Mouse (Mus musculus): ENCODE measurements at regions not wholly inside any gene's neighbourhood (a gene's known extent, or its start where the extent isn't known, plus 50 kb on each side); places are given as distances from the start of the nearest gene placed in this dataset.
A peak's percentile ranks its signal among the peaks of the same experiment; 100 is the strongest.
"Not testable (repeated sequence)": the region's sequence is repeated elsewhere in the genome, so short reads cannot be mapped to it uniquely, and the experiment has no call there.

GRCm38 (mm10) chr12:25493233-25493632 is 396.3 kb upstream of the Id2 start:
- Histone ChIP-seq H3K27ac (replicated peaks) (no peak overlapping the region), H3K4me3 (replicated peaks) (no peak overlapping the region), H3K36me3 (no peaks in the 10 kb centered on the region), H3K9me3 (replicated peaks) (no peaks in the 10 kb centered on the region), H3K27me3 (replicated peaks) (no peaks in the 10 kb centered on the region), H3K4me2 (no peak overlapping the region), H3K4me1 (no peaks in the 10 kb centered on the region), H3K9ac (replicated peaks) (no peak overlapping the region)
- 85% methylated on average over 5 of the region's 5 CpGs for WGBS
- no peak for ATAC-seq (ENCODE audit: low FRiP score)

GRCm38 (mm10) chr12:25492483-25493190 is 395.7 kb upstream of the Id2 start:
- WGBS: 90% methylated on average over 3 of the region's 3 CpGs
- no peak overlapping the region for H3K4me2 ChIP-seq
- ATAC-seq (ENCODE audit: low FRiP score): no peak
- no peaks in the 10 kb centered on the region for H3K27me3 ChIP-seq (replicated peaks)
- H3K36me3 ChIP-seq: no peaks in the 10 kb centered on the region
- no peak overlapping the region for H3K27ac ChIP-seq (replicated peaks)
- no peaks in the 10 kb centered on the region for H3K9me3 ChIP-seq (replicated peaks)
- H3K4me3 ChIP-seq (replicated peaks): no peak overlapping the region
- H3K9ac ChIP-seq (replicated peaks): no peak overlapping the region
- H3K4me1 ChIP-seq: no peaks in the 10 kb centered on the region

GRCm38 (mm10) chr12:25475180-25475758 is 378.3 kb upstream of the Id2 start:
- Histone ChIP-seq H3K9me3 (replicated peaks) (no peaks in the 10 kb centered on the region), H3K27me3 (replicated peaks) (no peaks in the 10 kb centered on the region), H3K27ac (replicated peaks) (peak overlapping the region; percentile 71), H3K36me3 (no peaks in the 10 kb centered on the region), H3K4me1 (peaks cover 13% of the 10 kb centered on the region), H3K4me2 (peak overlapping the region; percentile 19; the same call in 1 of the 2 replicates), H3K4me3 (replicated peaks) (no peak overlapping the region), H3K9ac (replicated peaks) (no peak overlapping the region)
- WGBS: 3% methylated on average over 10 of the region's 10 CpGs
- peak; percentile 65 for ATAC-seq (ENCODE audit: low FRiP score)

- Histone ChIP-seq H3K9ac (replicated peaks) (no peak overlapping the region), H3K27me3 (replicated peaks) (no peaks in the 10 kb centered on the region), H3K4me3 (replicated peaks) (no peak overlapping the region), H3K36me3 (no peaks in the 10 kb centered on the region), H3K27ac (replicated peaks) (no peak overlapping the region), H3K4me2 (no peak overlapping the region), H3K4me1 (no peaks in the 10 kb centered on the region), H3K9me3 (replicated peaks) (no peaks in the 10 kb centered on the region)
- no peak for ATAC-seq (ENCODE audit: low FRiP score)
- 60% methylated on average over 10 of the region's 10 CpGs for WGBS
Measured at GRCm38 (mm10) chr12:25469181-25469580, 372.2 kb upstream of the Id2 start.

- H3K9me3 ChIP-seq (replicated peaks): no peaks in the 10 kb centered on the region
- ATAC-seq (ENCODE audit: low FRiP score): no peak
- no peaks in the 10 kb centered on the region for H3K36me3 ChIP-seq
- WGBS: 75% methylated on average over 12 of the region's 12 CpGs
- no peaks in the 10 kb centered on the region for H3K27me3 ChIP-seq (replicated peaks)
- H3K4me1 ChIP-seq: no peaks in the 10 kb centered on the region
- no peak overlapping the region for H3K9ac ChIP-seq (replicated peaks)
- no peak overlapping the region for H3K4me2 ChIP-seq
- no peak overlapping the region for H3K4me3 ChIP-seq (replicated peaks)
- no peak overlapping the region for H3K27ac ChIP-seq (replicated peaks)
Measured at GRCm38 (mm10) chr12:25467789-25468188, 370.8 kb upstream of the Id2 start.

GRCm38 (mm10) chr12:25462690-25463089 is 365.8 kb upstream of the Id2 start:
- H3K36me3 ChIP-seq; H3K4me1 ChIP-seq; ATAC-seq (ENCODE audit: low FRiP score); H3K4me3 ChIP-seq (replicated peaks); H3K27ac ChIP-seq (replicated peaks); H3K27me3 ChIP-seq (replicated peaks); H3K9me3 ChIP-seq (replicated peaks); H3K9ac ChIP-seq (replicated peaks); H3K4me2 ChIP-seq: not testable (repeated sequence)
- WGBS: 94% methylated on average over 2 of the region's 2 CpGs

GRCm38 (mm10) chr12:25455281-25455989 is 358.5 kb upstream of the Id2 start:
- no peak for ATAC-seq (ENCODE audit: low FRiP score)
- Histone ChIP-seq H3K4me3 (replicated peaks) (no peak overlapping the region), H3K27me3 (replicated peaks) (no peaks in the 10 kb centered on the region), H3K27ac (replicated peaks) (no peak overlapping the region), H3K9me3 (replicated peaks) (no peaks in the 10 kb centered on the region), H3K4me1 (no peaks in the 10 kb centered on the region), H3K9ac (replicated peaks) (no peak overlapping the region), H3K4me2 (no peak overlapping the region), H3K36me3 (no peaks in the 10 kb centered on the region)
- WGBS: 93% methylated on average over 7 of the region's 7 CpGs

- H3K4me3 ChIP-seq (replicated peaks): no peak overlapping the region
Measured at GRCm38 (mm10) chr12:25453356-25453755, 356.4 kb upstream of the Id2 start.

GRCm38 (mm10) chr12:25451156-25451555 is 354.2 kb upstream of the Id2 start:
- no peak overlapping the region for H3K4me2 ChIP-seq
- no peak for ATAC-seq (ENCODE audit: low FRiP score)
- no peak overlapping the region for H3K4me3 ChIP-seq (replicated peaks)
- H3K9me3 ChIP-seq (replicated peaks): no peaks in the 10 kb centered on the region
- WGBS: 86% methylated on average over 2 of the region's 2 CpGs
- no peaks in the 10 kb centered on the region for H3K27me3 ChIP-seq (replicated peaks)
- no peak overlapping the region for H3K9ac ChIP-seq (replicated peaks)
- no peaks in the 10 kb centered on the region for H3K4me1 ChIP-seq
- H3K27ac ChIP-seq (replicated peaks): no peak overlapping the region
- H3K36me3 ChIP-seq: no peaks in the 10 kb centered on the region

More at GRCm38 (mm10) chr12:25453356-25453755, 356.4 kb upstream of the Id2 start:
- no peak overlapping the region for H3K9ac ChIP-seq (replicated peaks)
- no peak overlapping the region for H3K27ac ChIP-seq (replicated peaks)
- no peak for ATAC-seq (ENCODE audit: low FRiP score)
- H3K9me3 ChIP-seq (replicated peaks): no peaks in the 10 kb centered on the region
- no peaks in the 10 kb centered on the region for H3K27me3 ChIP-seq (replicated peaks)
- no peaks in the 10 kb centered on the region for H3K36me3 ChIP-seq
- 21% methylated on average over 3 of the region's 3 CpGs for WGBS
- no peaks in the 10 kb centered on the region for H3K4me1 ChIP-seq
- H3K4me2 ChIP-seq: no peak overlapping the region

GRCm38 (mm10) chr12:25444355-25444754 is 347.4 kb upstream of the Id2 start:
- Histone ChIP-seq H3K27me3 (replicated peaks) (no peaks in the 10 kb centered on the region), H3K4me1 (no peaks in the 10 kb centered on the region), H3K4me3 (replicated peaks) (no peak overlapping the region), H3K36me3 (no peaks in the 10 kb centered on the region), H3K4me2 (no peak overlapping the region), H3K9ac (replicated peaks) (no peak overlapping the region), H3K27ac (replicated peaks) (no peak overlapping the region), H3K9me3 (replicated peaks) (no peaks in the 10 kb centered on the region)
- ATAC-seq (ENCODE audit: low FRiP score): no peak
- WGBS: 54% methylated on average over 2 of the region's 2 CpGs

- no peak overlapping the region for H3K27ac ChIP-seq (replicated peaks)
- no peak overlapping the region for H3K9ac ChIP-seq (replicated peaks)
- 91% methylated on average over 7 of the region's 7 CpGs for WGBS
- H3K27me3 ChIP-seq (replicated peaks): no peaks in the 10 kb centered on the region
- no peak overlapping the region for H3K4me2 ChIP-seq
- no peaks in the 10 kb centered on the region for H3K36me3 ChIP-seq
- H3K4me3 ChIP-seq (replicated peaks): no peak overlapping the region
- H3K4me1 ChIP-seq: 0 out of 2 replicates have a peak, but pooled peaks cover 6% of the 10 kb centered on the region
- no peak for ATAC-seq (ENCODE audit: low FRiP score)
- no peaks in the 10 kb centered on the region for H3K9me3 ChIP-seq (replicated peaks)
Measured at GRCm38 (mm10) chr12:25439029-25439551, 342.1 kb upstream of the Id2 start.
